18 mouse cellular contexts compared by ENCODE assay signal in the genomic region with DNA sequence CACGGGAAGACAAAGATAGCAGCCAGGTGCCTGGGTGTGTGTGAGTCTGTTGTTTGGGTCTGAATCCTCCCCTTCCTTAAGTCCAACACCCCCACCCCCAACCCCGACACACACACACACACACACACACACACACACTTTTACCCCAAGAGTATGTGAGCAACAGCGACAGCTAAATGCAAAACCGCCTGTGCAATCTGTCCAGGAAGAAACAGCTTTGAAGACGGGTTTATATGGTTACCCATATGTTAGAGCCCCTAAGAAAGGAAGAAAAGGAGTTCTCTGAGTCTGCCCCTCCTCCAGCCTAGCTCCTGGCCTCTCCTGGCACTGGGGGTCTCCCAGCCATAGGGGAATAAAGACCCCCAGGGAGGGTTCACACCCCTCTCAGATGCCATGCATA.
A peak's percentile ranks its signal among the peaks of the same experiment; 100 is the strongest.
DNase-seq lines count a peak whose midpoint lies in the region; ATAC-seq and TF ChIP-seq lines count a peak whose summit lies in the region.
"Had no signal": no experiment of that assay in that cellular context is flagged by ENCODE, and none has a peak within 500 bp of the region (broad histone marks: within the 10 kb centered on the region; RNA-seq: fewer than 3 reads in every experiment).

No protein-coding gene starts in this region.

- no peak overlapping the region for H3K9ac ChIP-seq in hindbrain, postnatal 0 days (replicated peaks; ENCODE audit: low read length)
- H3K9ac ChIP-seq in hindbrain, embryonic 12.5 days: no peak overlapping the region
- no peak overlapping the region for H3K9ac ChIP-seq in midbrain, embryonic 15.5 days

- H3K36me3 ChIP-seq in hindbrain, postnatal 0 days (ENCODE audit: insufficient read depth, low read length): no peaks in the 10 kb centered on the region
- H3K36me3 ChIP-seq in hindbrain, embryonic 12.5 days: no peaks in the 10 kb centered on the region
- H3K36me3 ChIP-seq in midbrain, embryonic 15.5 days (replicated peaks): no peaks in the 10 kb centered on the region
- H3K36me3 ChIP-seq: hindbrain, embryonic 13.5 days had no signal

- no peaks in the 10 kb centered on the region for H3K9me3 ChIP-seq in hindbrain, postnatal 0 days (ENCODE audit: low read length)
- H3K9me3 ChIP-seq in hindbrain, embryonic 12.5 days (replicated peaks): no peaks in the 10 kb centered on the region
- H3K9me3 ChIP-seq in midbrain, embryonic 15.5 days: no peaks in the 10 kb centered on the region
- H3K9me3 ChIP-seq: hindbrain, embryonic 13.5 days had no signal

- peaks cover 5% of the 10 kb centered on the region for H3K27me3 ChIP-seq in hindbrain, postnatal 0 days (ENCODE audit: insufficient read depth, low read length)
- H3K27me3 ChIP-seq in hindbrain, embryonic 12.5 days: peaks cover 72% of the 10 kb centered on the region
- H3K27me3 ChIP-seq in midbrain, embryonic 15.5 days (replicated peaks): peaks cover 27% of the 10 kb centered on the region

- DNase-seq in hindbrain, postnatal 0 days (ENCODE audit: low spot score): no peak
- peak; percentile 56 to 77 for DNase-seq in right cerebral cortex, postnatal 10 days (ENCODE audit: low spot score in 2 of 2)
- no peak for DNase-seq in right cerebral cortex, adult 18-20 months
- no peak for DNase-seq in embryo, embryonic 9.5 days (ENCODE audit: extremely low spot score)
- DNase-seq in spleen, postnatal 14 days (ENCODE audit: low spot score in 2 of 2): no peak
- DNase-seq: adrenal gland, adult 8-10 months; gastrocnemius, postnatal 10 days; heart, adult 2 months; kidney, adult 2 months; kidney, postnatal 25 days; liver; lung, adult 2 months; thymus, adult 2 months had no signal

- WGBS in hindbrain, postnatal 0 days: 22% methylated on average over 5 of the region's 5 CpGs
- 25% methylated on average over 5 of the region's 5 CpGs for WGBS in hindbrain, embryonic 12.5 days
- WGBS in midbrain, embryonic 15.5 days: 19% methylated on average over 5 of the region's 5 CpGs

- no peak overlapping the region for H3K4me3 ChIP-seq in hindbrain, postnatal 0 days (ENCODE audit: low read length)
- no peak overlapping the region for H3K4me3 ChIP-seq in hindbrain, embryonic 12.5 days
- peak overlapping the region; percentile 43; the same call in 1 of the 2 replicates for H3K4me3 ChIP-seq in midbrain, embryonic 15.5 days
- H3K4me3 ChIP-seq: heart, adult 2 months had no signal

- no peak for TF ChIP-seq CTCF in hindbrain, postnatal 0 days (IDR thresholded peaks at IDR 0.05; ENCODE audit: low read depth)

- ATAC-seq in hindbrain, postnatal 0 days: no peak
- no peak for ATAC-seq in hindbrain, embryonic 12.5 days (ENCODE audit: low FRiP score)
- no peak for ATAC-seq in midbrain, embryonic 15.5 days (replicated peaks)
- ATAC-seq: CD4-positive, CD25-positive, alpha-beta regulatory T cell, adult 4 months had no signal

- no peaks in the 10 kb centered on the region; the same call in 1 of the 2 replicates for H3K4me1 ChIP-seq in hindbrain, postnatal 0 days (ENCODE audit: insufficient read depth, low read length)
- peaks cover 17% of the 10 kb centered on the region for H3K4me1 ChIP-seq in hindbrain, embryonic 12.5 days
- H3K4me1 ChIP-seq in midbrain, embryonic 15.5 days: peaks cover 37% of the 10 kb centered on the region

- no peak overlapping the region for H3K27ac ChIP-seq in hindbrain, postnatal 0 days
- H3K27ac ChIP-seq in hindbrain, embryonic 12.5 days: no peak overlapping the region
- H3K27ac ChIP-seq in midbrain, embryonic 15.5 days: no peak overlapping the region
- H3K27ac ChIP-seq: heart, adult 2 months; hindbrain, embryonic 13.5 days; macrophage had no signal

- peak overlapping the region; percentile 70 for H3K4me2 ChIP-seq in hindbrain, postnatal 0 days (ENCODE audit: low read depth, low read length)
- no peak overlapping the region for H3K4me2 ChIP-seq in hindbrain, embryonic 12.5 days (replicated peaks)
- H3K4me2 ChIP-seq in midbrain, embryonic 15.5 days: peak overlapping the region; percentile 89; the same call in 1 of the 2 replicates

Comparison
In these comparisons a context has a peak if more than half of its experiments do, and no peak if none do; other contexts are left out.
1. DNase-seq: peak in right cerebral cortex, postnatal 10 days (2 of 2); none in hindbrain, postnatal 0 days (single experiment), right cerebral cortex, adult 18-20 months (single experiment), embryo, embryonic 9.5 days (single experiment) and spleen, postnatal 14 days (0 of 2).